In genomic region chr3:50687755-50688154, GRCm38 (mm10) we compare ENCODE assay signal across 26 mouse cellular contexts.
A peak's percentile ranks its signal among the peaks of the same experiment; 100 is the strongest.
DNase-seq lines count a peak whose midpoint lies in the region; ATAC-seq lines count a peak whose summit lies in the region.
"Had no signal": no experiment of that assay in that cellular context is flagged by ENCODE, and none has a peak within 500 bp of the region (broad histone marks: within the 10 kb centered on the region; RNA-seq: fewer than 3 reads in every experiment).

No protein-coding gene starts in this region.

- no peaks in the 10 kb centered on the region for H3K9me3 ChIP-seq in forebrain, embryonic 13.5 days (replicated peaks)
- no peaks in the 10 kb centered on the region for H3K9me3 ChIP-seq in forebrain, embryonic 11.5 days (ENCODE audit: control insufficient read depth, low read length)
- H3K9me3 ChIP-seq: forebrain, embryonic 10.5 days; heart, embryonic 10.5 days; hindbrain, embryonic 15.5 days; limb, embryonic 13.5 days; liver, embryonic 13.5 days; lung, embryonic 15.5 days; neural tube, embryonic 12.5 days had no signal

- DNase-seq in forebrain, embryonic 11.5 days (ENCODE audit: low spot score): no peak
- DNase-seq in left cerebral cortex, postnatal 4 days: peak; percentile 10
- DNase-seq in left cerebral cortex, postnatal 14 days (ENCODE audit: low spot score in 2 of 2): no peak
- DNase-seq in thymus, postnatal 25 days: peak; percentile 48
- no peak for DNase-seq in thymus, postnatal 14 days
- no peak for DNase-seq in layer of hippocampus, adult 8-10 months (ENCODE audit: low spot score in 2 of 2)
- DNase-seq: adrenal gland, postnatal 25 days; cerebellum, adult 11-12 months; cerebellum, postnatal 14 days; embryo, embryonic 11 days; gastrocnemius, postnatal 36 days; heart, postnatal 10 days; kidney, postnatal 4 days; liver, embryonic 13.5 days; spleen, adult 18-20 months had no signal

- no peak overlapping the region for H3K9ac ChIP-seq in forebrain, embryonic 13.5 days
- H3K9ac ChIP-seq in forebrain, embryonic 11.5 days (ENCODE audit: low read length): no peak overlapping the region
- H3K9ac ChIP-seq: hindbrain, embryonic 15.5 days; limb, embryonic 13.5 days; liver, embryonic 13.5 days; lung, embryonic 15.5 days; neural tube, embryonic 12.5 days had no signal

- WGBS in forebrain, embryonic 13.5 days: 76% methylated on average over 3 of the region's 3 CpGs
- 63% methylated on average over 3 of the region's 3 CpGs for WGBS in forebrain, embryonic 11.5 days

- intact Hi-C loops in left cerebral cortex, postnatal 4 days (cut with DNase I): no loop called here
- intact Hi-C loops in left cerebral cortex, postnatal 14 days (cut with DNase I): no loop called here

- no peaks in the 10 kb centered on the region for H3K36me3 ChIP-seq in forebrain, embryonic 13.5 days (ENCODE audit: poor library complexity, severe bottlenecking)
- no peaks in the 10 kb centered on the region for H3K36me3 ChIP-seq in forebrain, embryonic 11.5 days (ENCODE audit: control insufficient read depth, insufficient read depth, low read length)
- H3K36me3 ChIP-seq: forebrain, embryonic 10.5 days; G1E; heart, embryonic 10.5 days; hindbrain, embryonic 15.5 days; limb, embryonic 13.5 days; liver, embryonic 13.5 days; lung, embryonic 15.5 days; neural tube, embryonic 12.5 days had no signal

- no peak overlapping the region for H3K4me2 ChIP-seq in forebrain, embryonic 13.5 days
- no peak overlapping the region for H3K4me2 ChIP-seq in forebrain, embryonic 11.5 days (ENCODE audit: low read depth, low read length, severe bottlenecking)
- H3K4me2 ChIP-seq: hindbrain, embryonic 15.5 days; limb, embryonic 13.5 days; liver, embryonic 13.5 days; lung, embryonic 15.5 days; neural tube, embryonic 12.5 days had no signal

- H3K27ac ChIP-seq in forebrain, embryonic 13.5 days: no peak overlapping the region
- H3K27ac ChIP-seq in forebrain, embryonic 11.5 days (ENCODE audit: low read depth, low read length): no peak overlapping the region
- H3K27ac ChIP-seq: forebrain, embryonic 10.5 days; heart, embryonic 10.5 days; hindbrain, embryonic 15.5 days; limb, embryonic 13.5 days; liver, embryonic 13.5 days; lung, embryonic 15.5 days; macrophage; neural tube, embryonic 12.5 days had no signal

- H3K4me3 ChIP-seq in forebrain, embryonic 13.5 days: no peak overlapping the region
- H3K4me3 ChIP-seq in forebrain, embryonic 11.5 days (ENCODE audit: low read depth, low read length): no peak overlapping the region
- H3K4me3 ChIP-seq: forebrain, embryonic 10.5 days; heart, embryonic 10.5 days; hindbrain, embryonic 15.5 days; limb, embryonic 13.5 days; liver, embryonic 13.5 days; lung, embryonic 15.5 days; neural tube, embryonic 12.5 days had no signal

- no peaks in the 10 kb centered on the region for H3K4me1 ChIP-seq in forebrain, embryonic 13.5 days
- H3K4me1 ChIP-seq in forebrain, embryonic 11.5 days (replicated peaks; ENCODE audit: control insufficient read depth, insufficient read depth, low read length): no peaks in the 10 kb centered on the region
- H3K4me1 ChIP-seq: heart, embryonic 10.5 days; hindbrain, embryonic 15.5 days; limb, embryonic 13.5 days; liver, embryonic 13.5 days; lung, embryonic 15.5 days; neural tube, embryonic 12.5 days had no signal

- no peaks in the 10 kb centered on the region for H3K27me3 ChIP-seq in forebrain, embryonic 13.5 days
- no peaks in the 10 kb centered on the region for H3K27me3 ChIP-seq in forebrain, embryonic 11.5 days (ENCODE audit: control insufficient read depth, insufficient read depth, low read length)
- H3K27me3 ChIP-seq: hindbrain, embryonic 15.5 days; limb, embryonic 13.5 days; liver, embryonic 13.5 days; lung, embryonic 15.5 days; neural tube, embryonic 12.5 days had no signal

- 0 out of 2 replicates have a peak, but pooled peaks have one; percentile 21 for ATAC-seq in forebrain, embryonic 13.5 days
- ATAC-seq in forebrain, embryonic 11.5 days (replicated peaks; ENCODE audit: low FRiP score): no peak
- ATAC-seq: CD4-positive, CD25-positive, alpha-beta regulatory T cell, adult 4 months; intestine, embryonic 16.5 days had no signal

Comparison
In these comparisons a context has a peak if more than half of its experiments do, and no peak if none do; other contexts are left out.
1. DNase-seq: peak in left cerebral cortex, postnatal 4 days (single experiment) and thymus, postnatal 25 days (single experiment); none in forebrain, embryonic 11.5 days (single experiment), left cerebral cortex, postnatal 14 days (0 of 2), thymus, postnatal 14 days (single experiment) and layer of hippocampus, adult 8-10 months (0 of 2).